Mouse (Mus musculus): Measurements from ENCODE around the gene Nhs. TPM values are rescaled to one million over a fixed set of nuclear protein-coding genes. Genes with fewer than 3 reads are reported as not detected.
A peak's percentile ranks its signal among the peaks of the same experiment; 100 is the strongest.

The Nhs gene
- total and polyA plus RNA-seq, 2 experiments from 2014 or later, result 0.26 to 0.34 TPM

GRCm38 (mm10) chrX:161962855-161963254 is 196.7 kb downstream of the Nhs start:
- DNase-seq (ENCODE audit: low spot score), result no peak
- WGBS, result 69% methylated on average over 1 of the region's 1 CpGs
- H3K4me3 ChIP-seq (ENCODE audit: low read depth, low read length), result no peak overlapping the region
- no peaks in the 10 kb centered on the region for H3K36me3 ChIP-seq (replicated peaks; ENCODE audit: control insufficient read depth, insufficient read depth, low read length)
- no peak for TF ChIP-seq EP300 (IDR thresholded peaks at IDR 0.05; ENCODE audit: low read depth)
- TF ChIP-seq CTCF (IDR thresholded peaks at IDR 0.05; ENCODE audit: low read depth), result no peak
- no peak overlapping the region for H3K4me2 ChIP-seq (ENCODE audit: low read depth, low read length)
- no peak for ATAC-seq (ENCODE audit: insufficient read depth, low read depth)
- no peak overlapping the region for H3K9ac ChIP-seq (replicated peaks; ENCODE audit: low read depth, low read length)
- no peak overlapping the region for H3K27ac ChIP-seq (ENCODE audit: low read depth)
- H3K27me3 ChIP-seq (ENCODE audit: control insufficient read depth, insufficient read depth, low read length), result no peaks in the 10 kb centered on the region
- no peaks in the 10 kb centered on the region for H3K4me1 ChIP-seq (ENCODE audit: control insufficient read depth, insufficient read depth)
- H3K9me3 ChIP-seq (replicated peaks; ENCODE audit: control insufficient read depth, low read length), result no peaks in the 10 kb centered on the region

- no peak overlapping the region for H3K27ac ChIP-seq (ENCODE audit: low read depth)
- no peak for TF ChIP-seq CTCF (IDR thresholded peaks at IDR 0.05; ENCODE audit: low read depth)
- TF ChIP-seq EP300 (IDR thresholded peaks at IDR 0.05; ENCODE audit: low read depth), result no peak
- H3K9ac ChIP-seq (replicated peaks; ENCODE audit: low read depth, low read length), result no peak overlapping the region
- no peaks in the 10 kb centered on the region for H3K9me3 ChIP-seq (replicated peaks; ENCODE audit: control insufficient read depth, low read length)
- no peaks in the 10 kb centered on the region for H3K4me1 ChIP-seq (ENCODE audit: control insufficient read depth, insufficient read depth)
- no peak for ATAC-seq (ENCODE audit: insufficient read depth, low read depth)
- WGBS, result 39% methylated on average over 6 of the region's 6 CpGs
- DNase-seq (ENCODE audit: low spot score), result no peak
- H3K36me3 ChIP-seq (replicated peaks; ENCODE audit: control insufficient read depth, insufficient read depth, low read length), result no peaks in the 10 kb centered on the region
- H3K4me3 ChIP-seq (ENCODE audit: low read depth, low read length), result no peak overlapping the region
- H3K4me2 ChIP-seq (ENCODE audit: low read depth, low read length), result no peak overlapping the region
- no peaks in the 10 kb centered on the region for H3K27me3 ChIP-seq (ENCODE audit: control insufficient read depth, insufficient read depth, low read length)
Measured at GRCm38 (mm10) chrX:161961756-161962155, 197.8 kb downstream of the Nhs start.

GRCm38 (mm10) chrX:161961176-161961575 is 198.4 kb downstream of the Nhs start:
- no peaks in the 10 kb centered on the region for H3K4me1 ChIP-seq (ENCODE audit: control insufficient read depth, insufficient read depth)
- TF ChIP-seq CTCF (IDR thresholded peaks at IDR 0.05; ENCODE audit: low read depth) (no peak), EP300 (IDR thresholded peaks at IDR 0.05; ENCODE audit: low read depth) (no peak)
- ATAC-seq (ENCODE audit: insufficient read depth, low read depth) (no peak), DNase-seq (ENCODE audit: low spot score) (peak; percentile 26)
- no peaks in the 10 kb centered on the region for H3K36me3 ChIP-seq (replicated peaks; ENCODE audit: control insufficient read depth, insufficient read depth, low read length)
- no peak overlapping the region for H3K9ac ChIP-seq (replicated peaks; ENCODE audit: low read depth, low read length)
- H3K4me2 ChIP-seq (ENCODE audit: low read depth, low read length), result no peak overlapping the region
- no peaks in the 10 kb centered on the region for H3K27me3 ChIP-seq (ENCODE audit: control insufficient read depth, insufficient read depth, low read length)
- no peak overlapping the region for H3K27ac ChIP-seq (ENCODE audit: low read depth)
- H3K4me3 ChIP-seq (ENCODE audit: low read depth, low read length), result no peak overlapping the region
- 33% methylated on average over 4 of the region's 4 CpGs for WGBS
- no peaks in the 10 kb centered on the region for H3K9me3 ChIP-seq (replicated peaks; ENCODE audit: control insufficient read depth, low read length)

- TF ChIP-seq CTCF (IDR thresholded peaks at IDR 0.05; ENCODE audit: low read depth), result no peak
- no peak for TF ChIP-seq EP300 (IDR thresholded peaks at IDR 0.05; ENCODE audit: low read depth)
- H3K4me3 ChIP-seq (ENCODE audit: low read depth, low read length), result no peak overlapping the region
- H3K4me2 ChIP-seq (ENCODE audit: low read depth, low read length), result no peak overlapping the region
- H3K27ac ChIP-seq (ENCODE audit: low read depth), result no peak overlapping the region
- no peaks in the 10 kb centered on the region for H3K4me1 ChIP-seq (ENCODE audit: control insufficient read depth, insufficient read depth)
- no peaks in the 10 kb centered on the region for H3K27me3 ChIP-seq (ENCODE audit: control insufficient read depth, insufficient read depth, low read length)
- no peak for ATAC-seq (ENCODE audit: insufficient read depth, low read depth)
- no peak for DNase-seq (ENCODE audit: low spot score)
- H3K9ac ChIP-seq (replicated peaks; ENCODE audit: low read depth, low read length), result no peak overlapping the region
- no peaks in the 10 kb centered on the region for H3K36me3 ChIP-seq (replicated peaks; ENCODE audit: control insufficient read depth, insufficient read depth, low read length)
- no peaks in the 10 kb centered on the region for H3K9me3 ChIP-seq (replicated peaks; ENCODE audit: control insufficient read depth, low read length)
Measured at GRCm38 (mm10) chrX:161952356-161952755, 207.2 kb downstream of the Nhs start.

GRCm38 (mm10) chrX:161943098-161943680 is 216.3 kb downstream of the Nhs start:
- H3K9ac ChIP-seq (replicated peaks; ENCODE audit: low read depth, low read length), result no peak overlapping the region
- H3K27me3 ChIP-seq (ENCODE audit: control insufficient read depth, insufficient read depth, low read length), result peaks cover 5% of the 10 kb centered on the region; the same call in 1 of the 2 replicates
- no peak overlapping the region for H3K4me3 ChIP-seq (ENCODE audit: low read depth, low read length)
- WGBS, result 50% methylated on average over 4 of the region's 4 CpGs
- TF ChIP-seq CTCF (IDR thresholded peaks at IDR 0.05; ENCODE audit: low read depth), result no peak
- no peak for TF ChIP-seq EP300 (IDR thresholded peaks at IDR 0.05; ENCODE audit: low read depth)
- no peak overlapping the region for H3K4me2 ChIP-seq (ENCODE audit: low read depth, low read length)
- no peak for DNase-seq (ENCODE audit: low spot score)
- H3K27ac ChIP-seq (ENCODE audit: low read depth), result no peak overlapping the region
- H3K36me3 ChIP-seq (replicated peaks; ENCODE audit: control insufficient read depth, insufficient read depth, low read length), result no peaks in the 10 kb centered on the region
- H3K9me3 ChIP-seq (replicated peaks; ENCODE audit: control insufficient read depth, low read length), result no peaks in the 10 kb centered on the region
- no peaks in the 10 kb centered on the region for H3K4me1 ChIP-seq (ENCODE audit: control insufficient read depth, insufficient read depth)
- ATAC-seq (ENCODE audit: insufficient read depth, low read depth), result no peak

GRCm38 (mm10) chrX:161940696-161941095 is 218.8 kb downstream of the Nhs start:
- H3K4me2 ChIP-seq (ENCODE audit: low read depth, low read length), result no peak overlapping the region
- H3K4me3 ChIP-seq (ENCODE audit: low read depth, low read length), result no peak overlapping the region
- H3K9ac ChIP-seq (replicated peaks; ENCODE audit: low read depth, low read length), result no peak overlapping the region
- no peaks in the 10 kb centered on the region for H3K9me3 ChIP-seq (replicated peaks; ENCODE audit: control insufficient read depth, low read length)
- H3K27me3 ChIP-seq (ENCODE audit: control insufficient read depth, insufficient read depth, low read length), result peaks cover 5% of the 10 kb centered on the region; the same call in 1 of the 2 replicates
- DNase-seq (ENCODE audit: low spot score) (no peak), ATAC-seq (ENCODE audit: insufficient read depth, low read depth) (no peak)
- H3K4me1 ChIP-seq (ENCODE audit: control insufficient read depth, insufficient read depth), result no peaks in the 10 kb centered on the region
- 56% methylated on average over 2 of the region's 2 CpGs for WGBS
- no peaks in the 10 kb centered on the region for H3K36me3 ChIP-seq (replicated peaks; ENCODE audit: control insufficient read depth, insufficient read depth, low read length)
- no peak overlapping the region for H3K27ac ChIP-seq (ENCODE audit: low read depth)
- TF ChIP-seq CTCF (IDR thresholded peaks at IDR 0.05; ENCODE audit: low read depth), result no peak
- no peak for TF ChIP-seq EP300 (IDR thresholded peaks at IDR 0.05; ENCODE audit: low read depth)
